Mouse (Mus musculus) midbrain, embryonic 10.5 days (tissue): ENCODE data around the gene Lrp3. TPM values are rescaled to one million over a fixed set of nuclear protein-coding genes. Genes with fewer than 3 reads are reported as not detected.

Experiments
- DNase-seq: peaks from one replicate; pipeline ENCODE4 v3.0.0-alpha.2; 2017; ENCODE audit warnings: low spot score
- H3K27ac ChIP-seq: fragments of 300-500 bp; sonication (generic); replicated peaks from 2 replicates; pipeline ENCODE4 v1.5.1; 2016; ENCODE audit warnings: mild to moderate bottlenecking
- H3K27me3 ChIP-seq: fragments of 300-500 bp; sonication (generic); 2 replicates; pipeline ENCODE4 v1.6.1; 2016; ENCODE audit warnings: low read depth, mild to moderate bottlenecking; ENCODE audit not compliant: poor library complexity, severe bottlenecking
- H3K36me3 ChIP-seq: fragments of 300-500 bp; sonication (generic); 2 replicates; pipeline ENCODE4 v1.6.1; 2016; ENCODE audit warnings: mild to moderate bottlenecking, moderate library complexity
- H3K4me1 ChIP-seq: fragments of 300-500 bp; sonication (generic); 2 replicates; pipeline ENCODE4 v1.6.1; 2016
- H3K4me3 ChIP-seq: fragments of 300-500 bp; sonication (generic); 2 replicates; pipeline ENCODE4 v1.5.1; 2016; ENCODE audit warnings: mild to moderate bottlenecking, moderate library complexity
- H3K9me3 ChIP-seq: fragments of 300-500 bp; sonication (generic); replicated peaks from 2 replicates; pipeline ENCODE4 v1.6.1; 2016; ENCODE audit warnings: mild to moderate bottlenecking
- WGBS: fragments of 180-500 bp; shearing (Covaris S2); methylation state at CpG from one replicate; pipeline ENCODE4 v1.1.7; 2016; 5-methylcytosine and 5-hydroxymethylcytosine counted together
- polyA plus RNA-seq: library from polyadenylated mRNA; unstranded; fragments of >200 nt; fragmentation: Nextera tagmentation; extraction: Ambion mirVana; gene quantifications from 2 replicates; pipeline ENCODE4 v1.2.1, GENCODE M21; 2016

The Lrp3 gene
- polyA plus RNA-seq, 1 experiment from 2014 or later: 11.9 TPM

- Histone ChIP-seq H3K4me3 (no peak overlapping the region), H3K9me3 (peaks cover 2% of the 10 kb centered on the region; the same call in 1 of the 2 replicates), H3K4me1 (peaks cover 3% of the 10 kb centered on the region; the same call in 1 of the 2 replicates), H3K36me3 (no peaks in the 10 kb centered on the region), H3K27ac (no peak overlapping the region), H3K27me3 (no peaks in the 10 kb centered on the region)
- 79% methylated on average over 12 of the region's 12 CpGs for WGBS
- DNase-seq: no peak
These were observed 60.8 kb downstream of the Lrp3 start for GRCm38 (mm10) chr7:35154449-35154848.

DNA sequence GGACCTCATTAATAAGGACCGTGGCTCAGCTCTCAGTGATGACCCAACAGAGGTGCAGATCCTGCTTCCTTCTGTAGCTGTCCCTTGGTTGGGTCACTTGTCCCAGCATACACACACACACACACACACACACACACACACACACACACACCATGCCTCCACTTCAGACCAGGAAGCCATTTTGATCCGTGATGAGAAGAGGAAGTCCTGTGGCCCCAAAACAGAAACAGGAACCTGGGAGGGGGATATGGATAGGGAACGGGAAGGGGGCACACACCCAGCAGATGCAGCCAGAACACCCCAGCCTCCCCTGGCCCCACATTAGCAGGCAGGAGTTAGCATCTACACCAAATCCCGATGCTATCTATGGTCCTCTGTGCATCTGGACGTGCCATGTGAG lies 64.4 kb downstream of the Lrp3 start:
- no peak overlapping the region for H3K27ac ChIP-seq
- WGBS: 84% methylated on average over 5 of the region's 5 CpGs
- no peaks in the 10 kb centered on the region for H3K27me3 ChIP-seq
- H3K4me1 ChIP-seq: peaks cover 12% of the 10 kb centered on the region
- H3K4me3 ChIP-seq: no peak overlapping the region
- no peaks in the 10 kb centered on the region for H3K36me3 ChIP-seq
- no peaks in the 10 kb centered on the region for H3K9me3 ChIP-seq
- no peak for DNase-seq

Other genes with a start within 250 kb of the Lrp3 start
- gene Cebpg, start 158.9 kb downstream of the Lrp3 start, polyA plus RNA-seq: 44.9 and 45.7 TPM in 2 replicates
- gene Cebpa, start 96.2 kb downstream of the Lrp3 start, polyA plus RNA-seq: 0.35 and 0.38 TPM in 2 replicates
- gene Slc7a10, start 29.1 kb downstream of the Lrp3 start, polyA plus RNA-seq: 0.17 and 0.35 TPM in 2 replicates
- gene Gpatch1, start 102.9 kb upstream of the Lrp3 start, polyA plus RNA-seq: 16.8 and 17.5 TPM in 2 replicates
- gene Rhpn2, start 118.7 kb upstream of the Lrp3 start, polyA plus RNA-seq: 3.2 and 3.7 TPM in 2 replicates
- gene Faap24, start 181.3 kb upstream of the Lrp3 start, polyA plus RNA-seq: 25.2 and 25.3 TPM in 2 replicates
- 65.8 and 67.0 TPM in 2 replicates for gene Cep89, start 181.5 kb upstream of the Lrp3 start, polyA plus RNA-seq
- gene Slc7a9, start 233.3 kb upstream of the Lrp3 start, polyA plus RNA-seq: 0.17 and 0.25 TPM in 2 replicates